Mouse (Mus musculus) liver, adult 10 weeks (tissue): ENCODE data around the gene Smim27. TPM values are rescaled to one million over a fixed set of nuclear protein-coding genes. Genes with fewer than 3 reads are reported as not detected.

Experiments
- polyA plus RNA-seq: library from polyadenylated mRNA; stranded (reverse); fragments of 350-450 nt; fragmentation: Illumina TruSeq; extraction: RNeasy Lipid Tissue Mini Kit (QIAGEN cat#74804); gene quantifications from one replicate; pipeline ENCODE4 v1.2.3, GENCODE M21; 2014; ENCODE audit warnings: low read depth, low replicate concordance

Gene Smim27
- 10.6 TPM for polyA plus RNA-seq

DNA sequence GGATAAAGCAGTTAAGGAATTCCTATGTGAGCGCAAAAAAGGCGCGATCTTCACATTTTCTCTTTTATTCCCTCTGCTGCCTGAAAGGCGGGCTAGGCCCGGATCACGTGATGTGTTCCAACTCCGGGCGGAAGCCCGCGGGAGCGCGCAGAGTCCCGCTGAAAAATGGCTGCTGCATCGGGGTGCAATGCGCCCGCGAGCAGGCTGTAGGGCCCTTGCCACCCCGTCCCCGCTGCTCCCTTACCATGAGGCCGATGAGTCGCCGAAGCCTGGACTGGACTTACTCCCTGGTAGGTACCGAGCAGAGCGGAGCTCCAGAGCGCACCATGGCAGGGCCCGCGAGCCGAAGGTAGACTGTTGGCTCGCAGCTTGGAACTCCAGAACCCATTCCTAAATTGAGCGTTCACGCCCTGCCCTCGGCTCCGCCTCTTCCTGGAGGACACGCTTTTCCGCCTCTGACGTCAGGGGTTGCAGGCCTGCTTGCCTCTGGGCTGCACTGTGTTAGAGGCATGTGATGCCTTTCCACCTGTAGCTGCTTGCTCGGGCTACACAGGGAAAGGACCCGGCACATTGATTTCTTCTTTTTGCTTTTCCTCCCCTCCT, at the start of gene Smim27, which contains the start of gene Topors:
Smim27 (plus strand) TSS at position 150 of the 603 bp plus-strand sequence.
Topors (minus strand) TSS at position 421 of the 603 bp plus-strand sequence.

DNA sequence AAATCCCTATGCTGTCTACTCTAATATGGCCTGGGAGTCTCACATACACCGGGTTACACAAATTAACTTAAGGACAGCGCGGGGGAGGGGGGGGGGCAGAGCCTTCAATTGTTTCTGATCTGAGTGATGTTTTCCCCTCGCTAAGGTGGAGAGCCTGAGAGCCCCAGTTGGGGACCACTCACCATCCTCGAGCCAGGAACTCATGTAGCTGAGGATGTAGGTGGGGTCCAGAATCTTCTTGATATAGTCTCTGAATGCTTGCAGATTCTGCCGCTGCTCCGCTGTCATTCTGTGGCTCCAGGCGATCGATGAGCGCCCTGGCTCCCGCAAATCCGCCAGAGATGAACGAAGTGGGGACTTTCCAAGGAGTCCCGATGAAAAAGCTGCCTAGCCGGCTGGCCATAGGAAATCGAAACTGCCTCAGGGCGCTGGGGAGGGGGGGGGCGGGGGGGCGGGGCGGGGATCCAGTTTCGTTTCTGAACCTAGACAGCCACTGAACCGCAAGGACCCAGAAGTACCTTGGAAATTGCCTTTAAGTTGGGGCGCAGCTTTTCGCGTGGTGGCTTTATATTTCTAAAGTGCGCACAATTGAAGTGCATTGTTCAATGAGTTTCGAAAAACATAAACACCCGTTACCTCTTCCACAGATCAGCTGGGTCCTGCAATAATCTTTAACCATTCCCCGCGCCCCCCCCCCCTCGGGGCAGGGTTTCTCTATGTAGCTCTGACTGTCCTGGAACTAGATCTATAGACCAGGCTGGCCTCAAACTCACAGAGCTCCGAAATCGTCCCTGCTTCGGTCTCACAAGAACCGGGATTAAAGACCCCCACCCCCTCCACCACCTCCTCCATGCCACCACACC, 29.7 kb upstream of the Smim27 start, which contains the start of gene Ddx58:
Ddx58 (minus strand) TSS at position 420 of the 863 bp plus-strand sequence.

DNA sequence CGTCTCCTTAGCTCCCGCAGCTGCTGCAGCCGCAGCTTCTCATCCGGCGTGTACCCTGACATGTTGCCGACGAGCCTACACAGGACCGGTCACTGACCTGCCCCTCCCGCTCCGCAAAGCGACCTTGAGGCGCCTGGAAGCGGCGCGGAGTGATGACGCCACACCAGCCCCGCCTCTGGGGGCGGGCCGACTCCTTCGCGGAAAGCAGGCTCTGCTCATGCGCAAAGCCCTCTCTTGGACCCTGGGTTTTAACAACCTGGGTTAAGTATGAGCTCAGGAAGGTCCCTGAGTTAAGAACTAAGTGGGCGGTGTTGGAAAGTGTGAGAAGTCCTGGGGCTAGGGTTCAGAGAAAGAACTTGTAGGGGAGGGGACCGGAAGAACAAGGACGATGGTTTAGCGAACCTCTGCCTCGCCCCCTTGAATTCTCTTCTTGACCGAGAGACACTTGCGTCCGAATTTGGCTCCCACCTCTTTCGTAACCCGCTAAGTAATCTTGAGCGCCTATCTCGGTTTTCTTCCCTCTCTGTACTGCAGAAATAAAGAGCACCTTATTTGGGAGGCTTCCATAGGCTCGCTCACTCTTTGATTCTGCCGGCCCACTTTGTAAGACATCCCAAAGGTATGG, 10.0 kb downstream of the Smim27 start, which contains the start of gene Ndufb6:
Ndufb6 (minus strand) TSS at position 146 of the 625 bp plus-strand sequence.

Other genes starting within 250 kb of the Smim27 start
- 109 TPM for gene Aco1, start 126.5 kb upstream of the Smim27 start, polyA plus RNA-seq
- 30.8 TPM for gene Ddx58, start 29.8 kb upstream of the Smim27 start, polyA plus RNA-seq
- gene Topors, start 271 bp downstream of the Smim27 start, polyA plus RNA-seq = 25.9 TPM
- 232 TPM for gene Ndufb6, start 9.8 kb downstream of the Smim27 start, polyA plus RNA-seq
- gene Tmem215, start 202.6 kb downstream of the Smim27 start, polyA plus RNA-seq = not detected